Comparison of ENCODE assay signal across 30 mouse cellular contexts in genomic region chr2:19086167-19086566, GRCm38 (mm10).
"Had no signal": no experiment of that assay in that cellular context is flagged by ENCODE, and none has a peak within 500 bp of the region (broad histone marks: within the 10 kb centered on the region; RNA-seq: fewer than 3 reads in every experiment).

No protein-coding gene starts in this region.

- DNase-seq: left cerebral cortex, postnatal 4 days; liver; liver, embryonic 13.5 days; liver, postnatal 0 days; lung, adult 18-20 months; lung, adult 2 months; lung, embryonic 14.5 days; lung, postnatal 10 days; lung, postnatal 14 days; lung, postnatal 36 days; lung, postnatal 4 days; midbrain, embryonic 14.5 days had no signal

- H3K36me3 ChIP-seq: limb, embryonic 10.5 days; limb, embryonic 12.5 days; limb, embryonic 13.5 days; limb, embryonic 15.5 days; liver, embryonic 12.5 days; liver, embryonic 13.5 days; liver, embryonic 15.5 days; lung, embryonic 15.5 days; midbrain, embryonic 10.5 days; midbrain, embryonic 12.5 days; midbrain, embryonic 13.5 days; midbrain, embryonic 15.5 days; neural tube, embryonic 12.5 days had no signal

- H3K9ac ChIP-seq: limb, embryonic 12.5 days; limb, embryonic 13.5 days; limb, embryonic 15.5 days; liver, embryonic 12.5 days; liver, embryonic 13.5 days; liver, embryonic 14.5 days; liver, embryonic 15.5 days; liver, postnatal 0 days; lung, embryonic 14.5 days; lung, embryonic 15.5 days; midbrain, embryonic 12.5 days; midbrain, embryonic 13.5 days; midbrain, embryonic 15.5 days; neural tube, embryonic 12.5 days had no signal

- H3K27ac ChIP-seq: limb, embryonic 10.5 days; limb, embryonic 12.5 days; limb, embryonic 13.5 days; limb, embryonic 15.5 days; liver, embryonic 12.5 days; liver, embryonic 13.5 days; liver, embryonic 14.5 days; liver, embryonic 15.5 days; lung, embryonic 15.5 days; macrophage; midbrain, embryonic 10.5 days; midbrain, embryonic 12.5 days; midbrain, embryonic 13.5 days; midbrain, embryonic 15.5 days; neural tube, embryonic 12.5 days had no signal

- H3K4me1 ChIP-seq: limb, embryonic 10.5 days; limb, embryonic 12.5 days; limb, embryonic 13.5 days; limb, embryonic 15.5 days; lung, embryonic 15.5 days; midbrain, embryonic 10.5 days; midbrain, embryonic 12.5 days; midbrain, embryonic 13.5 days; midbrain, embryonic 15.5 days; neural tube, embryonic 12.5 days had no signal

- H3K27me3 ChIP-seq: limb, embryonic 12.5 days; limb, embryonic 13.5 days; limb, embryonic 15.5 days; liver, embryonic 12.5 days; liver, embryonic 13.5 days; liver, embryonic 15.5 days; lung, embryonic 15.5 days; megakaryocyte, embryonic 14.5 days; midbrain, embryonic 12.5 days; midbrain, embryonic 13.5 days; midbrain, embryonic 15.5 days; neural tube, embryonic 12.5 days had no signal

- H3K4me3 ChIP-seq: limb, embryonic 10.5 days; limb, embryonic 12.5 days; limb, embryonic 13.5 days; limb, embryonic 15.5 days; liver, embryonic 12.5 days; liver, embryonic 13.5 days; liver, embryonic 15.5 days; lung, embryonic 15.5 days; megakaryocyte, embryonic 14.5 days; midbrain, embryonic 10.5 days; midbrain, embryonic 12.5 days; midbrain, embryonic 13.5 days; midbrain, embryonic 15.5 days; myocyte; neural tube, embryonic 12.5 days had no signal

- H3K9me3 ChIP-seq: limb, embryonic 10.5 days; limb, embryonic 12.5 days; limb, embryonic 15.5 days; liver, embryonic 12.5 days; liver, embryonic 13.5 days; liver, embryonic 15.5 days; lung, embryonic 15.5 days; megakaryocyte, embryonic 14.5 days; midbrain, embryonic 10.5 days; midbrain, embryonic 12.5 days; midbrain, embryonic 13.5 days; midbrain, embryonic 15.5 days had no signal

- ATAC-seq: liver, embryonic 12.5 days; liver, postnatal 0 days; lung, postnatal 0 days; midbrain, embryonic 13.5 days; midbrain, embryonic 15.5 days; midbrain, embryonic 16.5 days had no signal
